Mouse (Mus musculus) G1E-ER4 (cell line): ENCODE measurements around the gene Gm12216. TPM values are rescaled to one million over a fixed set of nuclear protein-coding genes. Genes with fewer than 3 reads are reported as not detected.
"Not testable (repeated sequence)": the region's sequence is repeated elsewhere in the genome, so short reads cannot be mapped to it uniquely, and the experiment has no call there.

Experiments used
- GATA1 ChIP-seq: IDR thresholded peaks from one replicate; pipeline ENCODE4 v1.8.0; 2012; ENCODE audit warnings: low read length, inconsistent platforms
- polyA plus RNA-seq: library from polyadenylated mRNA; stranded (reverse); fragments of >175 nt; gene quantifications from 2 replicates; pipeline ENCODE4 v1.2.3, GENCODE M21; 2012

Gm12216 gene
- polyA plus RNA-seq = not detected in 2 replicates

DNA sequence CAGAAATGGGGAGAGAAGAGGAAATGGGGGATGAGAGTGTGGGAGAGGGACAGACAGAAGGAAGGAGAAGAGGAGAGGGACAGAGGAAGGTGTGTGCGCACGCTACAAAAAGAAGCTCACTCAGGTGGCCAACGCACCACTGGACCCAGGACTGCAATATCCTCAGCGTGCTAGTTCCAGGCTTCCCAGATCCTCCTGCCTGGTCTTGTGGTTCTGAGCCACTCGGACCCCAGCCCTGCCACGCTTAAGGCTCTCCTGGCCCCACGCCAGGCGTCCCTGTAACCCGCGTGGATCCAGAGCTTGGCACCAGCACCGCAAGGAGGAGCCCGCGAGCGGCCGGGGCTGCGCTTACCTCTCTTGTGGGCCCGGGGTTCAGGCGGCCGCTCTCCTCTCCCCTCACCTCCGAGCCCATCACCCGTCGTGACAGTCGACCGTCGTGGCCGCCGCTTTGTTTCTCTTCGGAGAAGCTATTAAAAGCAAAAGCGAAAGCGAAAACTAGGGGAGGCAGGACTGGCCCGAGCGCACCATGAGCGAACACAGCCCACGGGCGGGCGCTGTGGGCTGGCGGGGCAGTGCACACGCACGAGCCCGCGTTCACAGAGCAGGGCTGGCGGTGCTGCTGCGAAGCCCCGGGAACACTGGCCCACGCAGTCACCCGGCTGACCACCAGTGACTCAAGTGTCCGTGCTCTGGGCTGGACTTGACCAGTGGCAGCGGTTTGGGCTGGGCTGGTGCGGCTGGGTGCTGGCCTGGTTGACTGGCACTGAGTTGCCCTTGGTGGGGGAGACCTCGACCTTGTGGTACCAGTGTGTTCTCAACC lies at the start of gene Gm12216:
Gm12216 (minus strand) TSS at position 496 of the 820 bp plus-strand sequence.
- not testable (repeated sequence) for TF ChIP-seq GATA1

DNA sequence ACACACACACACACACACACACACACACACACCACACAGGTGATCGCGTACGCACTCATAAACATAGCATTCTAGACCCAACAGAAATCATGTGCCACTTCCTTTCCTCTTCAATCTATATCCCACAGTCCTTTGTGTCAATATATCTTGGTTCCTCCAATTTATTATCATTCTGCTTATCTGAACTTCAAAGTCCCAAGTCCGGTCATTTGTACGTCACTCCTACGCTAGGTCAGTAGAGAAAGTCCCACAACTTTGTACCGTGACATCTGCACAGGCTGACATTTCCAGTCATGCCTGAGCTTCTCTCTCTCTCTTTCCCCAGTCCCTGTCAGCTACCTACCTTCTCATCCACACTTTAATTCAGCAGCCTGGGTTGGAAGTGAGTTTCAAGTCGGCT lies 49.6 kb upstream of the Gm12216 start:
- no peak for TF ChIP-seq GATA1

DNA sequence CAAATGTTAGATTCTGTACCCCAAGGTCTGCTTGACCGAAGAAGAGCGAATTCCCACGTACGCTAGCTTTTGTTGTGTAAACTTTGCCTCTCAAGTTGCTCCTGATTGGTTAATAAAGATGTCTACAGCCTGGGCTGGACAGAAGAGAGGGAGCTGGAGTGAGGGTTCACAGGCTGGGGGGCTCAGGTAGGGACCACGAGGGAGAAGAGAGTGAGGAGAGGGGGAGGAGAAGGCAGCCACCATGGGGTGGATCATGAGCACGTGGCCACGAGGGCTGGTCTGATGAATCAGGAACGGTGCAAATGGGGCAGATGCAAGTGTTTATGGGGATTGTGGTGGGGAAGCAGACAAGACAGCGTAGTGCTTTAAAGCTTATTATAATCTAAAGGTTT lies 45.5 kb upstream of the Gm12216 start:
- no peak for TF ChIP-seq GATA1

DNA sequence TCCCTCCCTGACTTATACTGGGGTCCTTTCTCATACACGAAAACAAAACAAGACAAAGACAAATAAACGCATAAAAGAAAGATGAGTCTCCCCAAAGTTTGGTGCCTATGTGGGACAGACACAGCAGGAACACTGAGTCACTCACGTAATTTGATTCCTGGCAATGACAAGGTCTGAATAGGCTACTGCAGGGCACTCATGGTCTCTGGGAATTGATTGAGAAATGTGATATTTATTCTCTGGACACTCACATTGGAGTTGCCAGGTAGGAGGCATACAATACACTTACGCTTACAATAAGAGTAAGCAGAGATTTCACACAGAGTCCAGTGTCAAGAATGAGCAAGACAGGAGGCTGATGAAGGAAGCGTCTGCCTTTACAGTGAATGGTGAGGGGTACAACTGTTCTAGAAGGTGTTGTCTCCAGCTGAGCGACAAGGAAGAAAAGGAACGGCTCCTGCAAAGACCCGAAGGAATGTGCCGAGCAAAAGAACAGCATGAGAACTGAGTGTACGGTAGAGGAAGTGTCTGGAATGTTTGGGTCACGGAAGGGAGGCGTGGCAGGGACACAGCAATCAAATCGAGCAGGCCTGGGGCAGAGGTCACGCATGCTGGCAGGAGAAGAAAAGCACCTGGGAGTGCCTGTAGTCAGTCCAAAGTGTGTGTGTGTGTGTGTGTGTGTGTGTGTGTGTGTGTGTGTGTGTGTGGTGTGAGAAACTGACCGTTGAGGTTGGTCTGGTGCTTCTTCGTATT lies 44.9 kb upstream of the Gm12216 start:
- no peak for TF ChIP-seq GATA1

DNA sequence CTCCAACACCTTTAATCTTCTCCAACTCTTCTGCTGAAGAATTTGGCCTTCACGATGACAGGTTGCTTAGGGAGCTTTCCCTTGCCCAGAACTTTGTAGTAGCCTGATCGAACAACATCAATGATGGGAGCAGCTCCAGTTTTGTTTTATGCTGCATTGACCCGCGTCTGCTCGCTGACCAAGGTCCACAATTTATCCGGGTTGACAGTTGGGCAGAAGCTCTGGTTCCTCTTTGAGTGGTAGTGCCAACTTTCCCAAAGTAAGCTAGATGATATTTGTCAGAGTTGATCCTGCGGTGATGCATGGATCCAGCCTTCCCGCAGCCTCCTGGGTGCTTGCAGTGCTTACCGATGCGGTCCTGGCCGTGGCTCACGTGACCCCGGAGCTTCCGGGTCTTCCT lies 43.7 kb upstream of the Gm12216 start:
- TF ChIP-seq GATA1 = no peak

DNA sequence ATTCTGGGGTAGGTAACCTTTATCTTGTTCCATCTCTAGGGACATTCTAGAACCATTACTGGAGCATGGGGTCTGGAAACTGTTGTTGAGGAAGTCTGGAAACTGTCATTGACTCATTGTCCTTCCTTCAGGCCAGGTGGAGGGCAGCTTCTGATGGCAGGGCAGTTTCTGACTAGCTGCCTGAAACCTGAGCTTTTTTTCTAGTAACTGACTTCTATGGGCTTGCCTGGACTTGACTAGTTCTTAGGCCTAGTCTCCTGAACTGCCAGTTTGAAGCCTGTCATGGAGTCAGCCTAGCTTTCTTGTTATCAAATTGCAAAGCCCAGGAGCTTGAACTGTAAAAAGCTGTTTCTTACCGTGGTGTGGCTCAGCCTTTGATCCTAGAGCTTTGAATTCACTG lies 41.9 kb upstream of the Gm12216 start:
- TF ChIP-seq GATA1 = no peak

DNA sequence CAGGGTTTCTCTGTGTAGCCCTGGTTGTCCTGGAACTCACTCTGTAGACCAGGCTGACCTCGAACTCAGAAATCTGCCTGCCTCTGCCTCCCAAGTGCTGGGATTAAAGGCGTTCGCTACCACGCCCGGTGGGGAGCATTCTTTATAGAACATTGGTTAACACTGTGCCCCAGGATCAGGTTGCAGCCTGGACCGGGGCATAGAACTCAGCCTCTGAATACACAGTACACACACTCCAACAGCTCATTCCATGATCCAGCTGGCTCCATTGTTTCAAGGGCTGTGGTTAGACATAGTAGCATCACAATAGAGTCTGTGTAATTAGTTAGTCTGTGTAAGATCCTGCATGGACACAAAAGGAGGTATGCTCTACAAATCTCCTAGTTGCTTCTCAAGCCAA lies 40.9 kb upstream of the Gm12216 start:
- TF ChIP-seq GATA1 = no peak

DNA sequence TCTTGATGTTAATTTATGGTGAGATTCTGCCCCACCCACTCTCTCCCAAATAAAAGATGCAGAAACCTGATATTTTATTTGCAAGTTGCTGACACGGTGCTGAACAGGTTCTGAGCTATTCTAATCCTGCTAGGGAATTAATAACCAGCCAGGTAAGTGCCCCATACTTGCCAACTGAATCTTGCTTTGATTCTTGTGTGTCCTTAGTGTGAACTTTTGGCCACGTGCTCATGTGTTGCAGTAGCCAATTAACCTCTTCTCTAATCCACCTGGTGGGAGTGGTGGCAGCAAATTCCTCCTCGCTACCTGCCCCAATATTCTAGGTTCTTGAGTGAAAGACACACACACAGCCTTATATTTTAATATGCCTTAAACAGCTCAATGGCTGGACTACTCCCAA lies 39.9 kb upstream of the Gm12216 start:
- TF ChIP-seq GATA1 = no peak

DNA sequence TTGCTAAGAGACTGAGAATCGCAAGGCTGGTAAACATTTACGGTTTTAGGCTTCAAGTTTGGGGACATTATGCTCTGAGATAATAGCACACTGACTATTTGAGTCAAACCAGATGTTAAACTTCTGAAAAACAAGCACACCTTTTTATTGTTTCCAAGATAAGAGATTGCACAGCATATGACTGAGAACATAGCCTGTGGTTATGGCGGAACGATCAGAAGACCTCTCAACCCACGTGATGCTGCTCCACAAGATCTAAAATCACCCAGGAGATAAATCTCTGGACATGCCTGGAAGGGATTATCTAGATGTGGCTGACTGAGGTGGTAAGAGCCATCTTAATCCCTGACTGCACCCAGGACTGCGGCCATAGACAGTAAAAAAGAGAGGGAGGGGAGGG lies 37.9 kb upstream of the Gm12216 start:
- no peak for TF ChIP-seq GATA1

DNA sequence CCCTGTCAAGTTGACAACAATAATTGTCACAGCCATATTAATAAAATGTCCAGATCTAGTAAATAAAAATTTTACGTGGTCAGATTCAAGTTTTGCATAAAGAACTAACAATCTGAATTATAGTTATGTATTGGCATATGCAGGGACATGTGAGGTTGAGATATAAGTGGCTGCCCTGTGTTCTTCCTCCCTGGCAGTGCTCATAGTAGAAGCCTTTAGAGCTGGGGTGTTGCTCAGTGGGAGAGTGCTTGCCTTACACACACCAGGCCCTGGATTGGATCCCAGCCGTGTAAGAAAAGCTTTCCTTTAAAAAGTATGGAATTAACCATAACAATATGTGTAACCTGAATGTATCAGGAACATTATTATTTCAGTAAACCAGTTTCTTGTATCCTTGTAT lies 34.4 kb upstream of the Gm12216 start:
- no peak for TF ChIP-seq GATA1

DNA sequence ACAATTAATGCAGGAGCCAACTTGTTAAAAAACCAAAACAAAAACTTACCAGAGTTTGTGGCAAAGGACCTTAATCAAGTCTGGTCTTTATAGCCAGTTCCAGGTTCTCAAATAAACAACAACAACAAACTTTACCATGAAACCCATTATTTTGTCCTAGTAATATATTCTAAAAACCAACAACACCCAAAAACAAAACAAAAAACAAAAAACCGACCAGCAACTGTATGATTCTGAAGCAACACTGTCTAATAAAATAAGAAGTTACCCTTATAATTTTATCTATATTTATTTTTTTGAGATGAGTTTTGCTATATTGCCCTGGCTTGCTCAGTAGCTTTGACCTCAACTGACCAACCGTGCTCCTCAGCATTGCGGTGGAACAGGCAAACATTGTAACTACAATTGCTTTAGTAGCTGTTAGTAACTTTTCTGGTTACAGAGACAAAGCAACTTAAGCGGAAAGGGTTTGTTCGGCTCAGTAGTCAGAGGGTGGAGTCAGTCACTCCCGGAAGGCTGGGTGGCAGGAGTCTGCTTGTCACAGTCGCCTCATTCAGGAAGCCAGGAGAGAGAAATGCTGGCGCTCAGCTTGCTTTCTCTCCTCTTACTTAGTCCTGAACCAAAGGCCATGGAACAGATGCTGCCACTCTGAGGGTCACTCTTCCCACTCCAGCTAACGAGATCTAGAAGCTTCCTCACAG lies 33.8 kb upstream of the Gm12216 start:
- TF ChIP-seq GATA1 = no peak

DNA sequence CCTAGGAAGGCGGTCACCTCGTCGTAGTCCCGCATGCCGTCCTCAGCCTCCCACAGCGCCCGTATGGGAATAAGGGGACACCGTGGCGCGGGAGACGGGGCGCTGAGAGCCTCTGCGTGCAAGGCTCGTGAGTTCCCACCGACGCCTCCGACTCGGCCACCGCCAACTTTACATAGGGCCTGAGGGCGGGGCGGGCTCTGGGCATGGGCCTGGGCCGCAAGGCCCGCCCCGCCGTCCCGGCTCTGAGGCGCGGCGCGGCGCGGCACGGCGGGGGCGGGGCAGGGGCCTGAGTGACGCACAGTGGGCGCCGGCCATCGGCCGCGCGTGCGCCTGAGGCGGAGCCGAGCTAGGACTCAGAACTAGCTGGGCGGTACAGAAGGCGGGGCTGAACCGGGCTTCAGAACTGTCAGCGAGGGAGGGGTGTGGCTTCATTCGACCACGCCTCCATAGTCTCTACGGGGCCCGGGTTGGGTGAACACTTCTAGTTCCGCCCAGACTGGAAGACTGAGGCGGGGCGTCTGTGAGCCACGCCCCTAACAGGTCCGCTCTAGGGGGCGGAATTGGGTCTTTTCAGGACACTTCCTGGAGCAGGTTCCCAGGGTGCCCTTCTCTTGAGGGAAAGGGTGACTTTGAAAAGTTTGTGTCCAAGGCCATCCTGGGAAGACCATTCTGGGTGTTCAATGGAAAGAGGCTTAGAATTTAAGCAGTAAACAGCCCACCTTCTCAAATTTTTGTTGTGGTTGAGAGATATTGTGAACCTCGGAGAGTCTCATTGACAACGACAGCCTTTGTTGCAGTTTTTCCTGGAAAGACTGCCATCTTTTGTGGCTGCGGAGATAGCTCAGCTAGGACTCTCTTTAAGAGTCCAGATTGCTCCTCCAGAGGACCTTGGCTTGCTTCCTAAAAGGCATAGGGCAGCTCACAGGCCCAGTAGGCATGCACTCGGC lies 32.7 kb upstream of the Gm12216 start, which contains the start of gene Slc22a5:
Slc22a5 (minus strand) TSS at position 156 of the 947 bp plus-strand sequence.
- TF ChIP-seq GATA1 = no peak

DNA sequence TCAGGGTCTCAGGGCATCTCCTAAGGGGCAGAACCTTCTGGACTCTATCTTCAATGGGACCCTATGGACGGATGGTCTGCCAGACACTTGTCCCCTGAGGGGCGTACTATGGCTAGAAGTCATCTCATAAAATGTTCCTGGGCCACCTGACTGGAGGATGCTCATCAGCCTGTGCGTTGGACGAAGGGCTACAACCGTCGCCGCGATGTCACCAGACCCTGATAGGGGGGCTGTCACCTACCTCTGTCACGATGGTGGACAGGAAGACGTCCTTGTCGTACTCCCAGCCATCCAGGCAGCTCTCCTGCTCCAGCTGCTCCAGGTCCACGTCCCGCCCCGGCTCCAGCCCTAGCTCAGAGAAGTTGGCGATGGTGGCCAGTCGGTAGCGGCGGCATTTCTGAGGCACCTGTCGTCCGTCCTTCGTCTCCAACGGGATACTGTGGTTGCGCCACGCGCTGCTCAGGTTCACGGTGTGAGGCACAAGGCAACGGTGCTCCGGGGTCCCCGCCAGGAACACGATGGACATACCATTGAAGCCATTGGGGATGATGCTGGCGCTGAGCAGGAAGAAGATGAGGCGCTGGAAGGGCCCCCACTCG lies 31.9 kb upstream of the Gm12216 start:
- no peak for TF ChIP-seq GATA1

DNA sequence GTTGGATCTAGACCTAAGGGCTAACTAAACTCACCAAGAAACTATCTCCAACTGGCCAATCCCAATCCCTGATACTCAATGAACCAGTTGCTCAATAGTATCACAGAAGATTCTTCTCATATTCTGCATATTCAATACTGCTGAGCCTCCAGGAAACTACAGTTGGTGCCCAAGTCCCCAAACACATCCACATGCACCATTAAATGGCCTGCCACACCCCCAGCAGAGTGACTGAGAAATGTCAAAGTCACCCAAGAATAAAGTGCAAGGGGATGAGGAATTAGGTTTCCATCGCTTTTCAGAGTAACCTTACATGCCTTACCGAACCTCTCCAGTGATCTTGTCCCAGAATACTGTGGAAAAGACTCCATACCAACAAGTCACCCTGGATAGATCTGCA lies 31.2 kb upstream of the Gm12216 start:
- TF ChIP-seq GATA1 = no peak
